Mouse (Mus musculus): Measurements from ENCODE around the gene Med16. TPM values are rescaled to one million over a fixed set of nuclear protein-coding genes. Genes with fewer than 3 reads are reported as not detected.

The Med16 gene
- polyA plus RNA-seq, 1 experiment from 2014 or later = 27.1 TPM

GRCm38 (mm10) chr10:79933861-79934260 is 25.1 kb upstream of the Med16 start:
- in situ Hi-C loops (cut with MboI; ENCODE audit: low pct_unique_long_range_greater_than_20kb) = no loop called here
- no peak for TF ChIP-seq CTCF (IDR thresholded peaks at IDR 0.05)
- no peaks in the 10 kb centered on the region for H3K27me3 ChIP-seq
- ChIA-PET CTCF (interaction anchor here (0.8 to 1.5 kb wide), 2 partner anchors 20 to 51 kb away, joined by 3 read pairs; no protein-coding TSS in a partner anchor), POLR2A (interaction anchor here (2.6 kb wide), 1 partner anchor 16 kb away, joined by 8 read pairs; no protein-coding TSS in a partner anchor)
- ATAC-seq (no peak), DNase-seq (ENCODE audit: low read depth, low spot score) (no peak)

GRCm38 (mm10) chr10:79933145-79933679 is 24.5 kb upstream of the Med16 start:
- H3K27me3 ChIP-seq = no peaks in the 10 kb centered on the region
- ATAC-seq = no peak
- ChIA-PET CTCF (interaction anchor here (1.3 to 1.5 kb wide), 2 partner anchors 26 to 50 kb away, joined by 3 read pairs; no protein-coding TSS in a partner anchor), POLR2A (interaction anchor here (2.6 kb wide), 1 partner anchor 17 kb away, joined by 8 read pairs; no protein-coding TSS in a partner anchor)
- in situ Hi-C loops (cut with MboI; ENCODE audit: low pct_unique_long_range_greater_than_20kb) = no loop called here
- TF ChIP-seq CTCF (IDR thresholded peaks at IDR 0.05) = no peak
- no peak for DNase-seq (ENCODE audit: low read depth, low spot score)

GRCm38 (mm10) chr10:79932736-79933135 is 24.0 kb upstream of the Med16 start:
- no peaks in the 10 kb centered on the region for H3K27me3 ChIP-seq
- no peak for TF ChIP-seq CTCF (IDR thresholded peaks at IDR 0.05)
- ATAC-seq (no peak), DNase-seq (ENCODE audit: low read depth, low spot score) (no peak)
- ChIA-PET CTCF (interaction anchor here (1.3 to 1.5 kb wide), 2 partner anchors 27 to 50 kb away, joined by 3 read pairs; no protein-coding TSS in a partner anchor), POLR2A (interaction anchor here (2.6 kb wide), 1 partner anchor 17 kb away, joined by 8 read pairs; no protein-coding TSS in a partner anchor)
- in situ Hi-C loops (cut with MboI; ENCODE audit: low pct_unique_long_range_greater_than_20kb) = no loop called here

GRCm38 (mm10) chr10:79931797-79932196 is 23.1 kb upstream of the Med16 start:
- ATAC-seq = no peak

GRCm38 (mm10) chr10:79930826-79931186 is 22.1 kb upstream of the Med16 start:
- TF ChIP-seq CTCF (IDR thresholded peaks at IDR 0.05) = no peak
- no peaks in the 10 kb centered on the region for H3K27me3 ChIP-seq
- DNase-seq (ENCODE audit: low read depth, low spot score) (no peak), ATAC-seq (no peak)
- in situ Hi-C loops (cut with MboI; ENCODE audit: low pct_unique_long_range_greater_than_20kb) = no loop called here
- CTCF ChIA-PET = no interaction called here
- POLR2A ChIA-PET = interaction anchor here (1.1 kb wide), 1 partner anchor 22 kb away, joined by 3 read pairs; the partner anchor contains the start of gene Med16

More at GRCm38 (mm10) chr10:79931797-79932196, 23.1 kb upstream of the Med16 start:
- CTCF ChIA-PET = interaction anchor here (1.3 kb wide), 1 partner anchor 28 kb away, joined by 3 read pairs; no protein-coding TSS in a partner anchor
- no peak for DNase-seq (ENCODE audit: low read depth, low spot score)
- H3K27me3 ChIP-seq = no peaks in the 10 kb centered on the region
- in situ Hi-C loops (cut with MboI; ENCODE audit: low pct_unique_long_range_greater_than_20kb) = no loop called here
- POLR2A ChIA-PET = no interaction called here
- no peak for TF ChIP-seq CTCF (IDR thresholded peaks at IDR 0.05)

GRCm38 (mm10) chr10:79929967-79930825 is 21.5 kb upstream of the Med16 start:
- no peaks in the 10 kb centered on the region for H3K27me3 ChIP-seq
- ATAC-seq (no peak), DNase-seq (ENCODE audit: low read depth, low spot score) (no peak)
- in situ Hi-C loops (cut with MboI; ENCODE audit: low pct_unique_long_range_greater_than_20kb) = no loop called here
- POLR2A ChIA-PET = interaction anchor here (1.1 kb wide), 1 partner anchor 22 kb away, joined by 3 read pairs; the partner anchor contains the start of gene Med16
- CTCF ChIA-PET = interaction anchor here (1.0 kb wide), 1 partner anchor 28 kb away, joined by 3 read pairs; no protein-coding TSS in a partner anchor
- no peak for TF ChIP-seq CTCF (IDR thresholded peaks at IDR 0.05)

GRCm38 (mm10) chr10:79928907-79929701 is 20.4 kb upstream of the Med16 start:
- TF ChIP-seq CTCF (IDR thresholded peaks at IDR 0.05) = no peak
- in situ Hi-C loops (cut with MboI; ENCODE audit: low pct_unique_long_range_greater_than_20kb) = no loop called here
- ATAC-seq = no peak
- ChIA-PET POLR2A (interaction anchor here (0.6 to 1.1 kb wide), 2 partner anchors 56 to 85 kb away, joined by 3 read pairs; no protein-coding TSS in a partner anchor), CTCF (interaction anchor here (1.0 to 1.5 kb wide), 2 partner anchors 29 kb away, joined by 3 to 10 read pairs; no protein-coding TSS in a partner anchor)
- no peaks in the 10 kb centered on the region for H3K27me3 ChIP-seq
- no peak for DNase-seq (ENCODE audit: low read depth, low spot score)

GRCm38 (mm10) chr10:79928030-79928694 is 19.4 kb upstream of the Med16 start:
- ChIA-PET CTCF (interaction anchor here (1.5 kb wide), 1 partner anchor 30 kb away, joined by 10 read pairs; no protein-coding TSS in a partner anchor), POLR2A (interaction anchor here (0.6 to 2.2 kb wide), 10 partner anchors 8 to 224 kb away, joined by 3 to 10 read pairs (median 4); partner anchors contain the start of gene Kiss1r)
- DNase-seq (ENCODE audit: low read depth, low spot score) (no peak), ATAC-seq (no peak)
- TF ChIP-seq CTCF (IDR thresholded peaks at IDR 0.05) = no peak
- in situ Hi-C loops (cut with MboI; ENCODE audit: low pct_unique_long_range_greater_than_20kb) = no loop called here
- H3K27me3 ChIP-seq = no peaks in the 10 kb centered on the region

- no peak for DNase-seq (ENCODE audit: low read depth, low spot score)
- H3K27me3 ChIP-seq = no peaks in the 10 kb centered on the region
- no peak for TF ChIP-seq CTCF (IDR thresholded peaks at IDR 0.05)
- ChIA-PET POLR2A (interaction anchor here (0.7 to 2.2 kb wide), 9 partner anchors 9 to 225 kb away, joined by 3 to 10 read pairs (median 5); partner anchors contain the start of gene Kiss1r), CTCF (interaction anchor here (1.5 kb wide), 1 partner anchor 30 kb away, joined by 10 read pairs; no protein-coding TSS in a partner anchor)
- in situ Hi-C loops (cut with MboI; ENCODE audit: low pct_unique_long_range_greater_than_20kb) = no loop called here
- peak; percentile 5 for ATAC-seq
These were observed 18.8 kb upstream of the Med16 start for GRCm38 (mm10) chr10:79927324-79928029.
